Mouse (Mus musculus): ENCODE measurements around the gene Htra1. TPM values are rescaled to one million over a fixed set of nuclear protein-coding genes. Genes with fewer than 3 reads are reported as not detected.

Htra1 gene
- polyA plus RNA-seq, 1 experiment from 2014 or later = 26.6 TPM

- Histone ChIP-seq H3K4me3 (ENCODE audit: low read depth, low read length) (no peak overlapping the region), H3K9ac (ENCODE audit: low read length) (no peak overlapping the region), H3K4me1 (ENCODE audit: control insufficient read depth, insufficient read depth, low read length) (no peaks in the 10 kb centered on the region), H3K36me3 (ENCODE audit: control insufficient read depth, insufficient read depth, low read length) (no peaks in the 10 kb centered on the region), H3K4me2 (ENCODE audit: low read length) (no peak overlapping the region), H3K9me3 (replicated peaks; ENCODE audit: control insufficient read depth, low read length) (no peaks in the 10 kb centered on the region), H3K27me3 (replicated peaks; ENCODE audit: control insufficient read depth, insufficient read depth, low read length) (no peaks in the 10 kb centered on the region), H3K27ac (ENCODE audit: low read depth, low read length) (no peak overlapping the region)
- DNase-seq (ENCODE audit: low spot score) (no peak), ATAC-seq (no peak)
- WGBS = 90% methylated on average over 1 of the region's 1 CpGs
Measured at GRCm38 (mm10) chr7:131027557-131027956, 91.6 kb downstream of the Htra1 start.

- DNase-seq (ENCODE audit: low spot score) (no peak), ATAC-seq (no peak)
- Histone ChIP-seq H3K36me3 (ENCODE audit: control insufficient read depth, insufficient read depth, low read length) (no peaks in the 10 kb centered on the region), H3K9me3 (replicated peaks; ENCODE audit: control insufficient read depth, low read length) (no peaks in the 10 kb centered on the region), H3K9ac (ENCODE audit: low read length) (no peak within 1 kb of the TSS), H3K4me1 (ENCODE audit: control insufficient read depth, insufficient read depth, low read length) (no peaks in the 10 kb centered on the region), H3K4me2 (ENCODE audit: low read length) (no peak within 1 kb of the TSS), H3K27ac (ENCODE audit: low read depth, low read length) (no peak within 1 kb of the TSS), H3K4me3 (ENCODE audit: low read depth, low read length) (no peak within 1 kb of the TSS), H3K27me3 (replicated peaks; ENCODE audit: control insufficient read depth, insufficient read depth, low read length) (no peaks in the 10 kb centered on the region)
- WGBS = 87% methylated on average over 5 of the region's 5 CpGs
Measured at GRCm38 (mm10) chr7:131031755-131032154, 95.8 kb downstream of the Htra1 start, which contains the start of gene Dmbt1. Gene Dmbt1, plus strand, starts transcription at chr7:131032053.

Small RNA genes within 50 kb of the gene (microRNA-seq; reads per million reads assigned to microRNA genes)
- gene Mir7061 = 0.40 reads per million

Other genes starting within 250 kb of the Htra1 start
- gene Btbd16, start 162.0 kb upstream of the Htra1 start, polyA plus RNA-seq (2014; fragmentation: Nextera tagmentation; extraction: Ambion mirVana) = not detected in 2 replicates
- gene Plekha1, start 70.4 kb upstream of the Htra1 start, polyA plus RNA-seq (2014; fragmentation: Nextera tagmentation; extraction: Ambion mirVana) = 30.6 and 43.9 TPM in 2 replicates
- gene Dmbt1, start 95.9 kb downstream of the Htra1 start, polyA plus RNA-seq (2014; fragmentation: Nextera tagmentation; extraction: Ambion mirVana) = not detected in 2 replicates
- not detected in 2 replicates for gene 4933402N03Rik, start 210.2 kb downstream of the Htra1 start, polyA plus RNA-seq (2014; fragmentation: Nextera tagmentation; extraction: Ambion mirVana)
- gene 5430419D17Rik, start 238.3 kb downstream of the Htra1 start, polyA plus RNA-seq (2014; fragmentation: Nextera tagmentation; extraction: Ambion mirVana) = not detected in 2 replicates